ENCODE assay signal across 8 mouse cellular contexts in the genomic region with DNA sequence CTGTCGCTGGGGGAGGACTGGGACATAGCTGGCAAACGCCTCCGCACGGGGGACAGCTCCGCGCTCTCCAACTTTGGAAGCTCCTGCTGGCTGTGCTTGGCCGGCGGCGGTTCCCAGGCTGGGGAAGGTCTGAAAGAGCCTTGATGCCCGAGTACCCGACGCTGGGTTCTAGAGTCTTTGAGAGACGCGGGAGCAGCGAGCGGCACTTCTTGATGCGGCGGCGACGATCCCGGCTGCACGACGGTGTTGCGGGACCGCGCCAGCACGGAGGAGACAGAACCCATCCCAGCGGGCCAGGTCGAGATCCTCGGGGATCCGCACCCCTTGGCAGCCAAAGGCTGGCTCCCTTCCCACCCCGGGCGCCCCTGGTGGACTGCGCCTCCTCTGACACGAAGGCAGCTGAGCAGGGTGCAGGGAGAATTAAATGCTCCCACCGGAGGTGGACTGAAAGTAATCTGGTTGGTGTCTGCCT. TPM values are rescaled to one million over a fixed set of nuclear protein-coding genes. Genes with fewer than 3 reads are reported as not detected.
DNase-seq lines count a peak whose midpoint lies in the region; ATAC-seq and TF ChIP-seq lines count a peak whose summit lies in the region.

No protein-coding gene starts in this region.

- H3K9me3 ChIP-seq in forebrain, postnatal 0 days (ENCODE audit: low read length): no peaks in the 10 kb centered on the region
- H3K9me3 ChIP-seq in limb, embryonic 10.5 days (replicated peaks): no peaks in the 10 kb centered on the region

- 4% methylated on average over 36 of the region's 36 CpGs for WGBS in forebrain, postnatal 0 days
- WGBS in limb, embryonic 10.5 days: under 1% methylated on average over 36 of the region's 36 CpGs

- no peaks in the 10 kb centered on the region; the same call in none of the 2 replicates for H3K27me3 ChIP-seq in forebrain, postnatal 0 days (ENCODE audit: insufficient read depth, low read length)
- peaks cover 36% of the 10 kb centered on the region for H3K27me3 ChIP-seq in limb, embryonic 10.5 days (ENCODE audit: low read depth, poor library complexity, severe bottlenecking)

- TF ChIP-seq CTCF in forebrain, postnatal 0 days (IDR thresholded peaks at IDR 0.05; ENCODE audit: low read depth): peak; percentile 56

- ATAC-seq in common myeloid progenitor, adult 5-6 weeks (replicated peaks; ENCODE audit: low read depth, poor library complexity, severe bottlenecking): peak; percentile 62
- ATAC-seq in forebrain, postnatal 0 days: peak; percentile 69
- no peak for ATAC-seq in CD4-positive, CD25-positive, alpha-beta regulatory T cell, adult 4 months

- H3K4me2 ChIP-seq in forebrain, postnatal 0 days (ENCODE audit: low read depth): peak overlapping the region; percentile 78

- peaks cover 3% of the 10 kb centered on the region; the same call in 1 of the 2 replicates for H3K4me1 ChIP-seq in forebrain, postnatal 0 days (ENCODE audit: insufficient read depth)
- H3K4me1 ChIP-seq in limb, embryonic 10.5 days: peaks cover 8% of the 10 kb centered on the region; the same call in 1 of the 2 replicates

- H3K27ac ChIP-seq in forebrain, postnatal 0 days (ENCODE audit: low read depth, low read length): no peak overlapping the region
- H3K27ac ChIP-seq in limb, embryonic 10.5 days: no peak overlapping the region

- DNase-seq in layer of hippocampus, postnatal 36 days: peak; percentile 2 to 4
- no peak for DNase-seq in layer of hippocampus, adult 9-11 months
- DNase-seq in forebrain, postnatal 0 days: peak; percentile 25
- peak; percentile 57 for DNase-seq in limb, embryonic 10.5 days (ENCODE audit: low spot score)
- DNase-seq in neural tube, embryonic 10.5 days (ENCODE audit: extremely low spot score, low spot score): peak; percentile 50
- no peak for DNase-seq in urinary bladder, postnatal 10 days (ENCODE audit: low spot score)

- H3K9ac ChIP-seq in forebrain, postnatal 0 days: peak overlapping the region; percentile 44

- peak overlapping the region; percentile 40 for H3K4me3 ChIP-seq in forebrain, postnatal 0 days (ENCODE audit: low read depth, low read length)
- peak overlapping the region; percentile 46 for H3K4me3 ChIP-seq in limb, embryonic 10.5 days

- no peaks in the 10 kb centered on the region for H3K36me3 ChIP-seq in forebrain, postnatal 0 days (ENCODE audit: insufficient read depth)
- H3K36me3 ChIP-seq in limb, embryonic 10.5 days: no peaks in the 10 kb centered on the region

RNA-seq across cellular contexts. Expression of a gene that starts 52.4 kb away (rescaled TPM):
- total RNA-seq in layer of hippocampus, postnatal 36 days (2021): 10 to 100 TPM; 12.5 to 15.9 TPM
- total RNA-seq in common myeloid progenitor, adult 5-6 weeks (2017): 136 and 161 TPM in 2 replicates
- 67.2 and 68.4 TPM in 2 replicates for total RNA-seq in forebrain, postnatal 0 days (2014; rRNA removed)
- 91.7 and 129 TPM in 2 replicates for polyA plus RNA-seq in forebrain, postnatal 0 days (2015; fragmentation: Nextera tagmentation; extraction: Ambion mirVana)
- polyA plus RNA-seq in limb, embryonic 10.5 days (2016; fragmentation: Nextera tagmentation; extraction: Ambion mirVana): 189 and 222 TPM in 2 replicates
- polyA plus RNA-seq in CD4-positive, CD25-positive, alpha-beta regulatory T cell, adult 4 months (2017; shearing (Covaris generic)): 100 to 1,000 TPM in 1 of 2 experiments, 10 to 100 TPM in 1; 85.6 to 125 TPM

Comparison
In these comparisons a context has a peak if more than half of its experiments do, and no peak if none do; other contexts are left out.
1. DNase-seq: peak in layer of hippocampus, postnatal 36 days (2 of 2), forebrain, postnatal 0 days (single experiment), limb, embryonic 10.5 days (single experiment) and neural tube, embryonic 10.5 days (single experiment); none in layer of hippocampus, adult 9-11 months (single experiment) and urinary bladder, postnatal 10 days (single experiment).